Mouse (Mus musculus) thymus, adult 2 months (tissue): ENCODE data around the gene Kctd15. TPM values are rescaled to one million over a fixed set of nuclear protein-coding genes. Genes with fewer than 3 reads are reported as not detected.

ENCODE experiments used
- DNase-seq: peaks from one replicate; pipeline ENCODE4 v3.0.0; 2021
- H3K27ac ChIP-seq: fragments of 200-500 bp; 2 replicates; pipeline ENCODE4 v1.5.1; 2012; ENCODE audit warnings: low read length, control low read depth; ENCODE audit not compliant: control insufficient read depth, insufficient read depth
- H3K27me3 ChIP-seq: fragments of 200-500 bp; 2 replicates; pipeline ENCODE4 v1.6.1; 2012; ENCODE audit warnings: mild to moderate bottlenecking, low read length, moderate library complexity, mixed read lengths; ENCODE audit not compliant: control insufficient read depth, insufficient read depth
- H3K36me3 ChIP-seq: fragments of 200-500 bp; 2 replicates; pipeline ENCODE4 v1.6.1; 2012; ENCODE audit warnings: mild to moderate bottlenecking, low read length, moderate library complexity; ENCODE audit not compliant: control insufficient read depth, insufficient read depth
- H3K4me1 ChIP-seq: fragments of 200-500 bp; replicated peaks from 2 replicates; pipeline ENCODE4 v1.6.1; 2012; ENCODE audit warnings: low read length; ENCODE audit not compliant: control insufficient read depth, insufficient read depth
- H3K4me3 ChIP-seq: fragments of 200-500 bp; 2 replicates; pipeline ENCODE4 v1.5.1; 2012; ENCODE audit warnings: mild to moderate bottlenecking, low read length, control low read depth, moderate library complexity; ENCODE audit not compliant: control insufficient read depth, insufficient read depth
- CTCF ChIP-seq: fragments of 200-500 bp; IDR thresholded peaks from 2 replicates; pipeline ENCODE4 v1.5.1; 2012; ENCODE audit warnings: mild to moderate bottlenecking, control low read depth, low read length, moderate library complexity, borderline replicate concordance; ENCODE audit not compliant: control insufficient read depth, poor library complexity, insufficient read depth; ENCODE audit errors: extremely low read depth
- POLR2A ChIP-seq: fragments of 200-500 bp; IDR thresholded peaks from 2 replicates; pipeline ENCODE4 v1.6.1; 2012; ENCODE audit warnings: mild to moderate bottlenecking, low read length, control low read depth, moderate library complexity; ENCODE audit not compliant: control insufficient read depth, poor library complexity, insufficient read depth; ENCODE audit errors: extremely low read depth
- WGBS: fragments of 180-500 bp; shearing (Covaris S2); methylation state at CpG from one replicate; pipeline ENCODE4 v1.1.7; 2018; 5-methylcytosine and 5-hydroxymethylcytosine counted together
- polyA plus RNA-seq: library from polyadenylated mRNA; depleted of rRNA; stranded (reverse); fragments of >200 nt; gene quantifications from 2 replicates; pipeline ENCODE4 v1.2.3, GENCODE M21; 2012

Kctd15 gene
- polyA plus RNA-seq, 1 experiment = 14.2 TPM

GRCm38 (mm10) chr7:34629702-34630210, 26.8 kb downstream of the Kctd15 start:
- Histone ChIP-seq H3K4me1 (peaks cover 4% of the 10 kb centered on the region; the same call in 1 of the 2 replicates), H3K27me3 (no peaks in the 10 kb centered on the region), H3K4me3 (no peak overlapping the region), H3K36me3 (no peaks in the 10 kb centered on the region), H3K27ac (no peak overlapping the region)
- TF ChIP-seq POLR2A (no peak), CTCF (no peak)
- no peak for DNase-seq
- WGBS = 56% methylated on average over 8 of the region's 8 CpGs

- no peak for DNase-seq
- no peak overlapping the region for H3K27ac ChIP-seq
- no peaks in the 10 kb centered on the region for H3K36me3 ChIP-seq
- no peak overlapping the region for H3K4me3 ChIP-seq
- 74% methylated on average over 2 of the region's 2 CpGs for WGBS
- TF ChIP-seq POLR2A (no peak), CTCF (no peak)
- no peaks in the 10 kb centered on the region for H3K27me3 ChIP-seq
- no peaks in the 10 kb centered on the region for H3K4me1 ChIP-seq
Observed at GRCm38 (mm10) chr7:34620411-34620810, 36.1 kb downstream of the Kctd15 start.

DNA sequence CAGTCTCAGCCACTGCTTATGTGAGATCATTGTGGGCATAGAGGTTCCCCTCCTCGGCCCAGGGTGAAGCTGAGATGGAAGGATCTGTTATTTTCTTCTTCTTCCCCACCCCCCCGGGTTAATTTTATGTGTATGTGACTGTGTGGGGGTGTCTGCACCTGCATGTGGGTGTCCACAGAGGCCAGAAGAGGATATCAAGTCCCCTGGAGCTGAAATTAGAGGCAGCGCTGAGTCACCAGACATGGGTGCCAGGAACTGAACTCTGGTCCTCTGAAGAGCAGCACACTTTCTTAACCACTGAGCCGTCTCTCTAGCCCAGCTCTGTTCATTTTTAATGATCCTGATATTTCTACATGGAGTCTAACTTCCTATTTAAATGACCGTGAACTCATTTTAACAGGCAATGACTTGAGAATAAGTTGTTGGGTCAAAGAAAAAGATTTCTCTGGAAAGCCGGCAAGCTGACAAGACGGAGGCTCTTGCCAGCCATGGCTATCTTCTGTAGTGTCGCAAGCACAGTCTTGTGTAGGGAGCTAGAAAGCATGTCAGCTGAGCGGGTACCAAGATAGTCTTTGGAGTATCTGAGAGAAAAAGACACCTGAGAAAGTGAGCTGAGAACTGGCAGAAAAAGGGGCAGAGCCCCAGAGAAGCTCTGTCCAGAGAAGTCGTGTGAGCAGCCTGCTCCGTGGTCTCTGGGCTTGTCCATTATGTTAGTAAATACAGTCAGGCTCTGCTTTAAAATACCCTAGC, 38.2 kb downstream of the Kctd15 start:
- WGBS = 85% methylated on average over 11 of the region's 11 CpGs
- TF ChIP-seq CTCF = no peak
- no peak for TF ChIP-seq POLR2A
- no peak overlapping the region for H3K4me3 ChIP-seq
- no peak overlapping the region for H3K27ac ChIP-seq
- no peaks in the 10 kb centered on the region for H3K36me3 ChIP-seq
- H3K27me3 ChIP-seq = no peaks in the 10 kb centered on the region
- H3K4me1 ChIP-seq = no peaks in the 10 kb centered on the region
- no peak for DNase-seq

GRCm38 (mm10) chr7:34616275-34616674, 40.3 kb downstream of the Kctd15 start:
- no peaks in the 10 kb centered on the region for H3K36me3 ChIP-seq
- H3K27me3 ChIP-seq = no peaks in the 10 kb centered on the region
- no peak overlapping the region for H3K27ac ChIP-seq
- H3K4me1 ChIP-seq = no peaks in the 10 kb centered on the region
- no peak overlapping the region for H3K4me3 ChIP-seq
- TF ChIP-seq POLR2A (no peak), CTCF (no peak)
- DNase-seq = no peak
- WGBS = 96% methylated on average over 2 of the region's 2 CpGs

GRCm38 (mm10) chr7:34610445-34610844, 46.1 kb downstream of the Kctd15 start:
- Histone ChIP-seq H3K27ac (no peak overlapping the region), H3K4me3 (no peak overlapping the region), H3K4me1 (no peaks in the 10 kb centered on the region), H3K27me3 (no peaks in the 10 kb centered on the region), H3K36me3 (no peaks in the 10 kb centered on the region)
- 68% methylated on average over 6 of the region's 6 CpGs for WGBS
- TF ChIP-seq POLR2A (no peak), CTCF (no peak)
- DNase-seq = no peak

DNA sequence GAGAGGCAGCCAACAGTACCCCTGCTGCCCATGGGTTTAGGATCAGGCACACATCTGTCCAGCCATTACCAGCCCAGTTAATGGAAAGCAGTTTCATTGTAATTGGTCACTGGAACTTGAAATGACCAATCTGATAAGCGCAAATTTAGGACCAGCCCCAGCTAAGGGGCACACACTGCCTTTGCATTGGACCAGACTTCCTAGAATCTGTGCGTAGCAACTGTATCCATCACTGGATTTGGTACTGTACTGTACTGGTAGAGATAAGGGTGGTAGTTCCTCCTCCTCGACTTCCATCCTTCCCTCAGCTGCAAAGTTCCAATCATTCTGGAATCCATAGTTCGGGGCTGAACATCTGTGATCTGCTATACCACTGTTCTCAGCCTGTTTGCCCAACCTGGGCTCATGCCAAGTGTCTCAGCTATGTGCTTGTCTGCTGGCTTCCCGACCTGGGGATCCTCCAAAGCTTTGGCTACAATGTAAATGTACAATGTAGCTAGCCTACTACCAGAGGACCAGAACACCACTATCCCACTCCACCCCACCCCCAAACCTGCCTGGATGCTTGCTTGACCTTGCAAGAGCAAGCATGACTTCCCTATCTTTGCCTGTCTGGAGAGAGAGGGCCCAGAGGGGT, 49.1 kb downstream of the Kctd15 start:
- Histone ChIP-seq H3K36me3 (no peaks in the 10 kb centered on the region), H3K4me3 (no peak overlapping the region), H3K27ac (no peak overlapping the region), H3K27me3 (no peaks in the 10 kb centered on the region), H3K4me1 (no peaks in the 10 kb centered on the region)
- WGBS = 74% methylated on average over 5 of the region's 5 CpGs
- DNase-seq = no peak
- TF ChIP-seq POLR2A (no peak), CTCF (no peak)
